Mouse (Mus musculus): ENCODE data around the gene Reck. TPM values are rescaled to one million over a fixed set of nuclear protein-coding genes. Genes with fewer than 3 reads are reported as not detected.

The Reck gene
- polyA plus RNA-seq, 1 experiment = 0.61 TPM

GRCm38 (mm10) chr4:43860744-43861519 lies 14.4 kb upstream of the Reck start:
- no peak overlapping the region for H3K4me3 ChIP-seq

GRCm38 (mm10) chr4:43863298-43863697 lies 12.0 kb upstream of the Reck start:
- Histone ChIP-seq H3K27me3 (ENCODE audit: control insufficient read depth, insufficient read depth, insufficient read length) (peaks cover 4% of the 10 kb centered on the region), H3K4me2 (ENCODE audit: low read depth) (no peak overlapping the region), H3ac (ENCODE audit: control insufficient read depth, insufficient read length) (no peak overlapping the region), H3K36me3 (ENCODE audit: control insufficient read depth, insufficient read depth) (no peaks in the 10 kb centered on the region), H3K79me2 (ENCODE audit: control insufficient read depth, insufficient read depth) (no peaks in the 10 kb centered on the region), H3K4me3 (no peak overlapping the region)
- TF ChIP-seq POLR2A (IDR thresholded peaks at IDR 0.05; ENCODE audit: insufficient read length, low read depth) = no peak
- TF ChIP-seq SRF (IDR thresholded peaks at IDR 0.05; ENCODE audit: control insufficient read depth, insufficient read length, low read depth) = no peak
- TF ChIP-seq USF1 (IDR thresholded peaks at IDR 0.05; ENCODE audit: low read depth) = no peak
- no peak for TF ChIP-seq POLR2AphosphoS2 (IDR thresholded peaks at IDR 0.05; ENCODE audit: insufficient read length, low read depth)
- no peak for TF ChIP-seq TCF12 (IDR thresholded peaks at IDR 0.05; ENCODE audit: insufficient read depth, poor library complexity, severe bottlenecking)
- no peak for TF ChIP-seq TCF3 (IDR thresholded peaks at IDR 0.05; ENCODE audit: insufficient read length, low read depth)
- TF ChIP-seq MYOG (IDR thresholded peaks at IDR 0.05; ENCODE audit: control insufficient read depth in 1 of 3, insufficient read depth in 1 of 3, insufficient read length in 2 of 3, low read depth in 2 of 3) = no peak
- no peak for TF ChIP-seq CEBPB (IDR thresholded peaks at IDR 0.05; ENCODE audit: insufficient read depth, poor library complexity, severe bottlenecking)
- no peak for TF ChIP-seq REST (IDR thresholded peaks at IDR 0.05; ENCODE audit: insufficient read depth, insufficient read length)
- no peak for TF ChIP-seq E2F4 (IDR thresholded peaks at IDR 0.05; ENCODE audit: insufficient read depth)
- TF ChIP-seq MYOD1 (IDR thresholded peaks at IDR 0.05; ENCODE audit: control insufficient read depth in 1 of 3, insufficient read length in 2 of 3, low read depth in 2 of 3) = no peak
- TF ChIP-seq MAX (IDR thresholded peaks at IDR 0.05; ENCODE audit: low read depth) = no peak

More at GRCm38 (mm10) chr4:43860744-43861519, 14.4 kb upstream of the Reck start:
- TF ChIP-seq MAX (IDR thresholded peaks at IDR 0.05; ENCODE audit: low read depth) (no peak), REST (IDR thresholded peaks at IDR 0.05; ENCODE audit: insufficient read depth, insufficient read length) (no peak)
- Histone ChIP-seq H3K36me3 (ENCODE audit: control insufficient read depth, insufficient read depth) (no peaks in the 10 kb centered on the region), H3K4me2 (ENCODE audit: low read depth) (no peak overlapping the region), H3K79me2 (ENCODE audit: control insufficient read depth, insufficient read depth) (no peaks in the 10 kb centered on the region), H3ac (ENCODE audit: control insufficient read depth, insufficient read length) (no peak overlapping the region), H3K27me3 (ENCODE audit: control insufficient read depth, insufficient read depth, insufficient read length) (peaks cover 4% of the 10 kb centered on the region)

- no peak for TF ChIP-seq POLR2AphosphoS2 (IDR thresholded peaks at IDR 0.05; ENCODE audit: insufficient read length, low read depth)
- no peak for TF ChIP-seq MYOG (IDR thresholded peaks at IDR 0.05; ENCODE audit: control insufficient read depth in 1 of 3, insufficient read depth in 1 of 3, insufficient read length in 2 of 3, low read depth in 2 of 3)
- TF ChIP-seq REST (IDR thresholded peaks at IDR 0.05; ENCODE audit: insufficient read depth, insufficient read length) = no peak
- no peak for TF ChIP-seq TCF12 (IDR thresholded peaks at IDR 0.05; ENCODE audit: insufficient read depth, poor library complexity, severe bottlenecking)
- no peak for TF ChIP-seq TCF3 (IDR thresholded peaks at IDR 0.05; ENCODE audit: insufficient read length, low read depth)
- no peak for TF ChIP-seq MYOD1 (IDR thresholded peaks at IDR 0.05; ENCODE audit: control insufficient read depth in 1 of 3, insufficient read length in 2 of 3, low read depth in 2 of 3)
- no peak for TF ChIP-seq SRF (IDR thresholded peaks at IDR 0.05; ENCODE audit: control insufficient read depth, insufficient read length, low read depth)
- TF ChIP-seq POLR2A (IDR thresholded peaks at IDR 0.05; ENCODE audit: insufficient read length, low read depth) = no peak
- no peak for TF ChIP-seq CEBPB (IDR thresholded peaks at IDR 0.05; ENCODE audit: insufficient read depth, poor library complexity, severe bottlenecking)
- TF ChIP-seq USF1 (IDR thresholded peaks at IDR 0.05; ENCODE audit: low read depth) = no peak
- TF ChIP-seq MAX (IDR thresholded peaks at IDR 0.05; ENCODE audit: low read depth) = no peak
- TF ChIP-seq E2F4 (IDR thresholded peaks at IDR 0.05; ENCODE audit: insufficient read depth) = no peak
Observed at GRCm38 (mm10) chr4:43869821-43870220, 5.5 kb upstream of the Reck start.

GRCm38 (mm10) chr4:43874501-43874900 lies 829 bp upstream of the Reck start:
- H3ac ChIP-seq (ENCODE audit: control insufficient read depth, insufficient read length) = no peak overlapping the region

More at GRCm38 (mm10) chr4:43869821-43870220, 5.5 kb upstream of the Reck start:
- no peaks in the 10 kb centered on the region for H3K36me3 ChIP-seq (ENCODE audit: control insufficient read depth, insufficient read depth)
- H3ac ChIP-seq (ENCODE audit: control insufficient read depth, insufficient read length) = no peak overlapping the region
- no peak overlapping the region for H3K4me2 ChIP-seq (ENCODE audit: low read depth)
- H3K4me3 ChIP-seq = no peak overlapping the region
- H3K27me3 ChIP-seq (ENCODE audit: control insufficient read depth, insufficient read depth, insufficient read length) = peaks cover 26% of the 10 kb centered on the region
- no peaks in the 10 kb centered on the region for H3K79me2 ChIP-seq (ENCODE audit: control insufficient read depth, insufficient read depth)

More at GRCm38 (mm10) chr4:43874501-43874900, 829 bp upstream of the Reck start:
- H3K27me3 ChIP-seq (ENCODE audit: control insufficient read depth, insufficient read depth, insufficient read length) = peaks cover 22% of the 10 kb centered on the region
- H3K4me2 ChIP-seq (ENCODE audit: low read depth) = peak overlapping the region; percentile 95
- peak overlapping the region; percentile 33 for H3K4me3 ChIP-seq
- TF ChIP-seq SRF (IDR thresholded peaks at IDR 0.05; ENCODE audit: control insufficient read depth, insufficient read length, low read depth) = no peak
- TF ChIP-seq MYOG (IDR thresholded peaks at IDR 0.05; ENCODE audit: control insufficient read depth in 1 of 3, insufficient read depth in 1 of 3, insufficient read length in 2 of 3, low read depth in 2 of 3) = no peak
- no peak for TF ChIP-seq POLR2A (IDR thresholded peaks at IDR 0.05; ENCODE audit: insufficient read length, low read depth)
- no peak for TF ChIP-seq TCF12 (IDR thresholded peaks at IDR 0.05; ENCODE audit: insufficient read depth, poor library complexity, severe bottlenecking)
- TF ChIP-seq USF1 (IDR thresholded peaks at IDR 0.05; ENCODE audit: low read depth) = no peak
- TF ChIP-seq REST (IDR thresholded peaks at IDR 0.05; ENCODE audit: insufficient read depth, insufficient read length) = no peak
- TF ChIP-seq MAX (IDR thresholded peaks at IDR 0.05; ENCODE audit: low read depth) = no peak
- TF ChIP-seq MYOD1 (IDR thresholded peaks at IDR 0.05; ENCODE audit: control insufficient read depth in 1 of 3, insufficient read length in 2 of 3, low read depth in 2 of 3) = no peak
- TF ChIP-seq E2F4 (IDR thresholded peaks at IDR 0.05; ENCODE audit: insufficient read depth) = no peak
- TF ChIP-seq POLR2AphosphoS2 (IDR thresholded peaks at IDR 0.05; ENCODE audit: insufficient read length, low read depth) = no peak
- no peaks in the 10 kb centered on the region for H3K36me3 ChIP-seq (ENCODE audit: control insufficient read depth, insufficient read depth)
- no peaks in the 10 kb centered on the region for H3K79me2 ChIP-seq (ENCODE audit: control insufficient read depth, insufficient read depth)
